Mouse (Mus musculus): Measurements from ENCODE around the gene Hspb7.

Hspb7 gene

DNA sequence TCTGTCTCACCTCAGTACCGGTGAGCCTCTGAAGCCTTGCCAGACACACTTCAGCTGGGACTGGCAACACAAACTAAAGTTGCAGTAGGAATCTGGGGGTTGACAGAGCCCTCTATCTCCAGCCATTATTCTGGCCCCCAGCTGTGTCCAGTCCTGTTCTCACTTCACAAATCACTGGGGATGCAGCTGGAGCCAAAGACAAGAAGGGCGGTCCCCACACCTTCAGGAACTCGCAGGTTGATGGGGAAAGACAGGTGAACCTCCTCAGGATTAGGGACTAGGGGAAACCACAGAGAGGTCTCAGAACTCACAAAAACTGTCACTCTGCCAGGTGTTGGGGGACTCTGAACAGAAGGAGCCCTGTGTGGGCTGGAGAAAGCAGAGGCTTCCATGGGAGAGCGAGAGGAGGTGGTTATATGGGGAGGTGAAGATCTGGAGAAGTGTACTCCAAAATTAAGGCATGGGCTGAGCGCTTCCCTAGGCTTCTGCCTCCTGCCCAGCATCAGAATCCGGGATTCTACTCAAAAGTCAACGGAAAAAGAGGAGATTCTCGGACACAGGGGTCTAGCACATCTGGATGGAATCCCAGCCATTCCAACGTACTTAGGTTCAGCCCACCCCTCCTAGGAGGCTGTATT lies at the start of gene Hspb7:
Hspb7 (plus strand) TSS at position 588 of the 638 bp plus-strand sequence.
- DNase-seq (ENCODE audit: low read depth, low spot score), result no peak

DNA sequence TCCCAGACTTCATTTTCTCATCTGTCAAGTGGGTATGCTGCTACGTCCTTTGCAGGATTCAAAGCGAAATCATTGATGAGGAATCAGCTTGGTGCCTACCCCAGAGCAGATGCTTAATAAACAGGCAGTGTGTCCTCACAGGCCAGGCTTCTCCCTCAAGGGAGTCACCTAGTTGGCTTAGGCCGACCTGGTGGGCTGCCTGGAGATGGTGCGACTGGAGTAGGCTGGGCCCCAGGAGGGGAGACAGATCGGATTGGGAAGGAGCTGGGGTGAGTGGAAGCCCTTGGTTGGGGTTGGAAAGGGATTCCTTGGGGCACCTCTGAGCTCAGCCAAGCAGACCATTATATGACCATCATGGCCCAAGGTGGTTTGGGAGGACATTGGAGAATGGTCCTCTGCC lies 48.2 kb upstream of the Hspb7 start:
- no peak for DNase-seq (ENCODE audit: low read depth, low spot score)

- no peak for DNase-seq (ENCODE audit: low read depth, low spot score)
Observed at GRCm38 (mm10) chr4:141379674-141380073, 40.9 kb upstream of the Hspb7 start.

DNA sequence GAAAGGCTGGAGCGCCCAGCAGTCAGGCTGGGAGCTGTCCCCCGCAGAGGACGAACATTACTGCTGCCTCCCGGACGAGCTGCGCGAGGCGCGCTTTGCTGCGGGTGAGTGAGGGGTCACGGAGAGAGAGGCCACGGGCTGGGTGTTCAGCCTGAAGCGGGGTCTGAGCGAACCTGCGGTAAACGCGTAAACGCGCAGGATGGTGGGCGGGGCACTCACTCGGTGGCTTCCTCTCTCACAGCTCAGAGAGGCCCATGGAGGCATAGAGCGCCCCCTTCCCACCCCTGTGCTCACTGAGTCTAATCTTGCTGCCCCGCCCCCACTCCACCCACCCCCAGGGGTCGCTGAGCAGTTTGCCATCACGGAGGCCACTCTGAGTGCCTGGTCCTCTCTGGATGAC lies 38.2 kb upstream of the Hspb7 start:
- DNase-seq (ENCODE audit: low read depth, low spot score), result no peak

- DNase-seq (ENCODE audit: low read depth, low spot score), result peak; percentile 57
Observed at GRCm38 (mm10) chr4:141385275-141385674, 35.3 kb upstream of the Hspb7 start.

GRCm38 (mm10) chr4:141386150-141386549 lies 34.4 kb upstream of the Hspb7 start:
- DNase-seq (ENCODE audit: low read depth, low spot score), result no peak

GRCm38 (mm10) chr4:141387093-141387784 lies 33.3 kb upstream of the Hspb7 start:
- DNase-seq (ENCODE audit: low read depth, low spot score), result peak; percentile 63

DNA sequence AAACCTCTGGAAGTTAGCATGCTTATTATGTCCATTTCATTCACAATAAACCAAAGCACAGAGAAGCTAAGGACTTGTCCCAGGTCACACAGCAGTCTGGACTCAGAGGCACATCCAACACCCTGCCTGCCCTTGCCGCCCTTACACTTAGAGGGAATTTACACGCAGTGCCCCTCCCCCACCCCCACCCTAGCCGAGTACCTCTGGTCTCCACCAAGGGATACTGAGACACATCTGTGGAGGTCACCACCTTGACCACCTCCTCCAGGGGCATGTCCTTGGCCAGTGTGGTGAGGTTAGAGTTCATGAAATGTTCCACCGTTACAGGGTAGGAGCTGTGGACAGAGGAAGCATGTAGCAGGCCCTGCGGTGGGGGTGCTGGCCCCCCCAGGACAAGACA lies 32.6 kb upstream of the Hspb7 start:
- DNase-seq (ENCODE audit: low read depth, low spot score), result no peak

GRCm38 (mm10) chr4:141389366-141390150 lies 31.0 kb upstream of the Hspb7 start:
- no peak for DNase-seq (ENCODE audit: low read depth, low spot score)

GRCm38 (mm10) chr4:141391293-141391692 lies 29.3 kb upstream of the Hspb7 start:
- no peak for DNase-seq (ENCODE audit: low read depth, low spot score)

GRCm38 (mm10) chr4:141394751-141395150 lies 25.8 kb upstream of the Hspb7 start:
- no peak for DNase-seq (ENCODE audit: low read depth, low spot score)

GRCm38 (mm10) chr4:141397861-141398260 lies 22.7 kb upstream of the Hspb7 start:
- DNase-seq (ENCODE audit: low read depth, low spot score), result no peak

DNA sequence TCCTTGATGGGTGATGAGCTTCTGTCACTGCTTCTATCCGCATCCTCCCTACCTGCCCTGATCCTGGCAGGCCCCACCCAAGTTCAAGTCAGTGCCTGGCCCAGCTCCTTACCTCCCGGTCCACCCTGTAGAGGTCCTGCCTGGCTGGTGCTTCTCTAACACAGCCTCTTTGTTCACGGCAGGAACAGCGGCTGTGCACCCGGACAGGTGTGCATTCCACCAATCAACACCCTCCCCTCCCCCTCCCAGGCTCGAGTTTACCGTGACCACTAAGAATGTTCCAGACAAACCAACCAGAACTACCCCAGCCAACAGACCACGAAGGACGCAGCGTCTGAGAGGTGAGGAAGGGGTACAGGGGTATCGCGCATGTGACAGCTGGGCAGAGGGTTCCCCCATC lies 22.0 kb upstream of the Hspb7 start, which contains the start of gene Clcnka:
Clcnka (minus strand) TSS at position 180 of the 400 bp plus-strand sequence.
- no peak for DNase-seq (ENCODE audit: low read depth, low spot score)

- DNase-seq (ENCODE audit: low read depth, low spot score), result no peak
Observed at GRCm38 (mm10) chr4:141400171-141400570, 20.4 kb upstream of the Hspb7 start.

DNA sequence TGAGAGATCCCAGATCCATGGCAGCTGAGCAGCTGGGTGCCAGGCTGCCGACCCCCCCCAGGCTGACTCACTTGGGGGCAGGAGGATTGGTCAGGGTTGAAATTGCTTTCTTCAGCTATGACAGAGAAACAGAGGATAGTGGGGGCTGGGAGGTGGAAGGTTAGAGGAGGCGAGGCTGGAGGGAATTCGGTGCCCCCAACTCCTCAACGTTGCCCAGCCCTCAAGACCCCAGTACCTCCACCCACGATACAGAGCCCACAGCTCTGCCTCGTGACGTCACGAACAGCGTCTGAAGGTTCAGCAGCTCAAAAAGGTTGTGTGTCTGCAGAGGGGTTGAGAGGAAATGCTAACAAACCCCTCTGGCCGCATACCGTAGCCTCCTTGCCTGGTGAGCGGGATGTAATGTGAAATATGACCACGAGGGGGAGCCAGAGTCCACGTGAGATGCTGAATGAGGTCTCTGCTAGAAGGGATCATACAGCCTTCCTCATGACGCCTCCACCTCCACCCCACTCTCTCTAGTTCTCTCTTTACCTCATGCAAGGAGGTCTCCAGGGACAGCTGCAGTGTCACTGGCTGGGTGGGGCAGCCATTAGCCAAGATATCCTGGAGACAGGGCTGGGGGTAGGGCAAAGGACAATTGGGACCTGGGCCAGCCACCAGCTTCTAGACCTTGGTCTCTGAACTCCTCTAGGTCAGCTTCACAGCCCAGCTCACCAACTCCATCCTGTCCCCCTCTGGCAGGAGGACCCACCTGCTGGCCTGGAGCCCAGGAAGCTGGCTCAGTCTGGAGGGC lies 15.9 kb upstream of the Hspb7 start:
- DNase-seq (ENCODE audit: low read depth, low spot score), result peak; percentile 65

DNA sequence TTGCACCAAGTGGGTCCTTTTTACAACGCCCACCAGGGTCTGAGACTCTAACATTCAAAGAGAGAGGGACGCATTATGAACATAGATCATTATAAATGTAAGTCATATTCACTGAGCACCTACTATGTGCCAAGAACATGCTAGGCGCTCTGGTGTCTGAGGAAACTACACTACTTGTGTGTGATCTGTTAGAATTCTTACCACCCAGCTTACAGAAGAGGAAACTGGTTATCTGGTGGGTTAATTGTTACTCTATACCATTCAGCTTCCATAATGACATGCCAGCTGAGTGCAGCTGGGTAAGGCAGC lies 15.3 kb upstream of the Hspb7 start:
- DNase-seq (ENCODE audit: low read depth, low spot score), result no peak

DNA sequence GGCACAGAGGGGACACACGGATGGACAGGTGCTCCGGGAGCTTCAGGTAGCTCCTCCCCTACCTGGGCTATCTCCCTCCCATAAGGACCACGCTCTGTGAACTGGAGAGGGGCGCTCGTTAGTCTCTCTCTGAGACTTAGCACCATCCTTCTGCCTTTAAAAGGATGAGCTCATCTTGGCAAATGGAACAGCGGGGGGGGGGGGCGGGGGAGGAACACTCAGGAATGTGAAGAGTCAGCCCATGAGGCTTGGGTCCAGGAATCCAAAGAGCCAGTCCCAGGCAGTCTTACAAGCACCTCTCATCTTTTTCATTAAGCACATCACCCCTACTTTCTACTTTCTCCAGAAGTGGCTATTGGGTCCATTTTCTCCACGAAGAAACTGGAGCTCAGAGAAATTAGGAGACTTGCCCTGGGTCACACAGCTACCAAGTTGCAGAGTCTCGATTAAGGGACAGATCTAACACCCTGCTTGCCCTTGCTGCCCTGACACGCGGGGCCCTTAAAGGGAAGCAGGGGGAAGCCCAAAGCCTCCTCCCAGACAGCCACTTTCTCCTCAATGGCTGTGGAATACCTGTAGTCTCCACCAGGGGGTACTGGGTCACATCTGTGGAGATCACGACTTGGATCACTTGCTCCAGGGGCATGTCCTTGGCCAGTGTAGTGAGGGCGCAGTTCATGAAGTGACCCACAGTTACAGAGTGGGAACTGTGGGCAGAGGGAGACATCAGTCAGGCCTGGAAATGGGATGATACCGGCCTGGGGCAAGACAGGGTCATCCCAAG lies 13.9 kb upstream of the Hspb7 start:
- no peak for DNase-seq (ENCODE audit: low read depth, low spot score)

DNA sequence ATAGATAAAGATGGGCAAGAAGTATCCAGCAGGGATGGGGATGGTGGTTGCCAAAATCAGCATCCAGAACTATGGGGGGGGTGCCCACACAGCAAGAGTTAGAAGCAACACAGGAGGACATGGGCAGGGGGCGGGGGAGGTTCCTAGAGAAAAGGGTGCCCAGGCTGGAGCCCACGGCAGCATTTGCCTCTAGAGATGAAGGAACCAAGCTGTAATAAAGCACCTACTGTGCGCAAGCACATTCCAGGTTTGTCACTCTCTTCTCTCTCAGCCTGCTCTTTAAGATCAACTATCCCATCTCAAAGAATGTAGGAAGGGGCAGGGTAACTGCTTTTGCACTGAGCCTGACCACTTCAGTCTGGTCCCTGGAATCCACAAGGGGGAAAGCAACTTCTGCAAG lies 12.0 kb upstream of the Hspb7 start:
- DNase-seq (ENCODE audit: low read depth, low spot score), result no peak

- no peak for DNase-seq (ENCODE audit: low read depth, low spot score)
Observed at GRCm38 (mm10) chr4:141411430-141411992, 9.1 kb upstream of the Hspb7 start.

DNA sequence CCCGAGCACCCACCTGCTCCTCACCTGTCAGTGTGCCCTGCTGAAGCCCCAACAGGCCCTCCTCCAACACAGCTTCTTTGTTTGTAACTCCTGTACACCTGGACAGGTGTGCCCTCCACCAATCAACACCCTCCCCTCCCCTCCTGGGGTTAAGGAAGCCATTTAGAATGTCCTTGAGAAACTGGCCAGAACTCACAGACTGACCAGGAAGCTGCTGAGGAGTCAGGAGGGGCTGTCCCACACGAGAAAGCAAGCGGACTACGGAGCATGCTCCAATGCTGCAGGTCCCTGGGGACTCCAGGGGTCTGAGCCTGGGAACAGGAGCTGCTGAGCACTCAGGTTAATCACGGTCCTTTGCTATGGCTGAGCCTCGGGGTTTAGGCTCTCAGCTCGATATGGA lies 4.7 kb upstream of the Hspb7 start, which contains the start of gene Clcnkb:
Clcnkb (minus strand) TSS at position 91 of the 400 bp plus-strand sequence.
- no peak for DNase-seq (ENCODE audit: low read depth, low spot score)
